Mouse (Mus musculus): ENCODE measurements around the gene Snx4.
"Not testable (repeated sequence)": the region's sequence is repeated elsewhere in the genome, so short reads cannot be mapped to it uniquely, and the experiment has no call there.

Snx4 gene

DNA sequence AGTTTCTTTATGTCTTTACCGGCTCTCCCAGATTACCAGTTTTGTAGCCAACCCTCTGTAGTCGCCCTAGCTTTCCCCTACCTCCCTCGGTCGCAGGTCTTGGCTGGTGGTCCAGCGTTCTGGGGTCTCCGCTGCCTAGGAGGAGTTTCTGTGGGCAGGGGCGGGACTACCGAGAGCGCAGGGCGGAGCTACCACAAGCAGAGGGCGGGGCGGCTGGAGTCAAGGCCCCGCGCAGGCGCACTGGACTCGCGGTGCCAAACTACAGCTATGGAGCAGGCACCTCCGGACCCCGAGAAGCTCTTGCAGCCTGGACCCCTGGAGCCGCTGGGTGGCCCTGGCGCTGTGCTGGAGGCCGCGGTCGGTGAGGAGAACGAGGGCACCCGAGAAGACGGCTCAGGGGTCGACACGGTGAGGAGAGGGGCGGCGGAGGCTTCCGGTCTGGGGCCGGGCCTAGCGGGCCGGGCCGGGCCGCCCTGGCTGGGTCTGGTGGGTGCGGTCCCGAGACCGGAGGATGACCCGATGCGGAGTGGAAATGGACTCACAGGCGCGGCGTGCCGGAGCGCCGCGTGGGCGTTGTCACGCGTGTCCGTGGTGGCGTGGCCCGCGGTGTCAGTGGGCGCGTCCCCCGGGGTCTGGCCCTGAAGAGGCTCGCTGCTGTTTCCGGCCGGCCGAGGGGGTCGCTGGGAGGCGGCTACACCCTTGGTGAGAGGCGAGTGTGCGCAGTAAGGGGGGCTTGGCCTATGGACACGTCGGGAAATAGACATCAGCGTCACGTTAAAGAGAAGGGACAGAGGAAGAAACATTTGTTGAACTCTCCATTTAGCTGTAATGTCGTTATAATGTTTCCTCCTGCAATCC is at the start of gene Snx4:
Snx4 (plus strand) TSS at position 249 of the 858 bp plus-strand sequence.
- peak; percentile 93 for DNase-seq (ENCODE audit: inconsistent ontology term)

DNA sequence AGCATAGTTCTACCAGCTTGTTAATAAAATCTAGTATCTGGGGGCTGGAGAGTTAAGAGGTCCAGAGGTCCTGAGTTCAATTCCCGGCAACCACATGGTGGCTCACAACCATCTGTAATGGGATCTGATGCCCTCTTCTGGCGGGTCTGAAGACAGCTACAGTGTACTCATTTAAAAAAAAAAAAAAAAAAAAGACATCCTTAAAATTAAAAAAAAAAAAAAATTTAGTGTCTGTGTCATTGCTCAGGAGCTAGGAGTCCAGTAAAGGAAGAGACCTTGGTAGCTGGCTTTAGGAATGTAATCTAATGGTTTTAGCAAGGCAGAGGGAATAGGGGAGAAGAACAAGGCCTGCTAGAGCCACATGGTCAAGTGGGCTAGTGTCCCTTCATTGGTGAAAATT is 40.4 kb upstream of the Snx4 start:
- no peak for DNase-seq (ENCODE audit: inconsistent ontology term)

DNA sequence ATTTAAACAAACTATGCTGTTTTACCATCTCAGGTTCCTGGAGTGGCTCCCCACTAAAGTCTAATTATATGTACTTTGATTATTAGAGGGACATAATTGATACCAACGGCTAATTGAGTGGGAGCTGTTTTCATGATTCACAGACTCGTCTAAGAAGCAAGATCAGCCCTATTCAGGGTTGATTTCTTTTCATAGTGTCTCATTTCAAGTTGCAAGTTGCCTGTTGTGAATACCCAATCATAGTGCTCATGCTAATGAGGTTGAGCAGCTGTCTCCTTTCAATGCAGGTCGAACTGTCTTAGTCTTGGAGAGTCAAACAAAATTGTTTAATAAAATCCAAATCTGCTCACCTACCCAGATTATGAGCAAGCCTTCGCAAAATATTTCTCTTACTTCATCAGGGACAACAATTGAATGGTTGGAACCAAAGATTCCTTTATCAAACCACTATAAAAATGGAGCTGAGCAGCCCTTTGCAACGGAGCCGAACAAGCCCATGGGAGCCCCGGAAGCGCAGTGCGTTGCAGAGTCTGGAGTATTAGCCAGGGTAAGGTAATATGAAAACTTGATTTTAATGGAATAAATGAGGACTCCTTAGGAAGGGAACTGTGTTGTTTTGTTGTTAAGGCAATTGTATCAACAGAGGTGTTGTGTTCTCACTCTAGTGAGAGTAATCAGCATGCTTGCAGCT is 34.8 kb upstream of the Snx4 start:
- DNase-seq (ENCODE audit: inconsistent ontology term) = no peak

DNA sequence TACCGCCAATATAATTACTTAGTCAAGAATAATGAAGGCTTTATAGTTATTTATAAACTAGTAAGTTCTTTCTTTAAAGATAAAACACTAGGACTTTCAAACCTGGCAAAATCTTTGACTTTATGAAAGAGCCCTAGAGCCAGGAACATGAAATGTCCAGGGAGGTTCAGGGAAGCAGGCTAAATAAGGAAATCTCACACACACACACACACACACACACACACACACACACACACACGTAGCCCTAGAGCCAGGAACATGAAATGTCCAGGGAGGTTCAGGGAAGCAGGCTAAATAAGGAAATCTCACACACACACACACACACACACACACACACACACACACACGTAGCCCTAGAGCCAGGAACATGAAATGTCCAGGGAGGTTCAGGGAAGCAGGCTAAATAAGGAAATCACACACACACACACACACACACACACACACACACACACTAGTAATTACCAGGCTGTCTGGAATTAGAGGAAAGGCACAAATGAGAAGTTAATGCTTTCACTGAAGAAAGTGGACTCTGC is 33.6 kb upstream of the Snx4 start:
- DNase-seq (ENCODE audit: inconsistent ontology term) = not testable (repeated sequence)

DNA sequence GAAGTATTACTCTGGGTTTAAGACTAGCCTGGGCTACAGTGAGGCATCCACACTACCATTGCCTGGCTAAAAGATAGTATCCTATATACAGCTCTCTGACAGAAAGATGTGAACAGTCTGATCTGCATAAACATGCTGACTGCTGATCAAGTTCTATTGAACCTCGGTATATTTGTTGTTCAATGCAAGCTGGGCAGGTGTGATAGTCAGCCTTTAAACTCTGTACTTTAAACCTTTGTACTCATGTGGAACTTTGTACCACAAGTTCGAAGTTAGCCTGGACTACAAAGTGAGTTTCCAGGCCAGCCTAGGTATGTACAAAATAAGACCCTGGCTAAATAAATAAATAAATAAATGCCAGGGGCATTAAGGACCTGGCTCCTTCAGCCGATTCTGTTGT is 28.8 kb upstream of the Snx4 start:
- no peak for DNase-seq (ENCODE audit: inconsistent ontology term)

DNA sequence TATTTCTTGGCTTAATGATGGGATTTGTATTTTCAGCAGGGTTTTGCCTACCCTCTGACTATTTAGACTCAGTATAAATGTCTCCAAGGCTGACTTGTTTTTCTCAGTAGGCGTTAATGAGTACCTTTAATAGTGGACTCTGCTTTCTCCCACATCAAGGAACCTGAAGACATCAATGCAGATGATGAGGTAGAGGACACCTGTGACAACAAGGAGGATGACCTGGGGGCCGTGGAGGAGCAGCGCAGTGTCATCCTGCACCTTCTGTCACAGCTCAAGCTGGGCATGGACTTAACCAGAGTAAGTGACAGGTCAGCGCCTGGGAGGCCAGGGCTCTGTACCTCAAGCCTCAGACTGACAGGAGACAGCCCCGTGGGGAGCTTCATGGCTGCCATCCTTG is 26.9 kb upstream of the Snx4 start:
- no peak for DNase-seq (ENCODE audit: inconsistent ontology term)

DNA sequence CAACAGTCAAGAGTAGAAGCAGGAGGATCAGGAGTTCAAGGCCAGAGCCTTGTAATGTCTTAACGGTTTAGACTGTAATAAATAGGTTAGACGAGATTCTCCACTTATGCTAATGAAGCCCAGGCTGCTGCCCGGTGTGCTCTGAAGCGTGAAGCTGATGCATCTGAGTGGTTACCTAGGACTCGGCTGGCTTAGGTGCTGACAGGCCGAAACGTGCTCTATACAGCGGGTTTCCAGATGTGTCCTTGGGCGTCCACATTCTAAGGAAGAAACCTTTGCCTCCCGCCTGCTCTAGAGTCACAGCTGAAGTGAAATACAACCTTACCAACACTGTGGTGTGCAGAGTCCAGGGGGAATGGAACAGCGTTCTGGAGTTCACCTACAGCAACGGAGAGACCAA is 17.1 kb upstream of the Snx4 start:
- no peak for DNase-seq (ENCODE audit: inconsistent ontology term)

DNA sequence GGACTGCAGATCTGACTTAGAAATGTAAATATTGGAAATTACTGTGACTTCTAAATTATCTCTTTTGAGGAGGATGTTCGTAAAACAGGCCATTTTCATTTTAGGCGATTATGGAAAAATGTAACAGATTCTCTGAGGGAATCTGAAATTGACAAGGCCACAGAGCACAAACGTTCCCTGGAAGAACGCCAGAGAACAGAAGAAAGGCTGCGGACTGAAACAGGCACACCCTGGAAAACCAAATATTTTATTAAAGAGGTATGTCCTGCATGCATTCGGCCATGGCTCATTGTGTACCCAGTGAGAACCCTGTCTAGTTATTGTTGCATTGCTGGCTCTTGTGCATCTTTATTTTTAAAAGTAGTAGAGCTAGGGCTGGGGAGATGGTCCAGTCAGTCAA is 15.1 kb upstream of the Snx4 start:
- no peak for DNase-seq (ENCODE audit: inconsistent ontology term)

DNA sequence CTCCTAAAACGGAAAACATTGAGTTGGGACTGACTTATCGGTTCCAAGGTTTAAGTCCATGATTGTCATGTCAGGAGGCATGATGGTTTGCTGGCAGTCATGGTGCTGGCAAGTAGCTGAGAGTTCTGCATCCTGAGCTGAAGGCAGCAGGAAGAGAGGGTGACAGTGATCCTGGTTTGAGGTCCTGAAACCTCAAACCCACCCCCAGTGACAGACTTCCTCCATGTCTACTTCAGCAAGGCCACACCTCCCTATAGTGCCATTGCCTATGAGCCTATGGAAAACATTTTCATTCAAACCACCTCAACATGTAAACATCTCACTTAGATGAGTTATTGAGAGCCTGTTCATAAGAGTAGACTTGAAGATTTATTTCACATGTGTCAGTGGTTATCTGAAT is 11.9 kb upstream of the Snx4 start:
- DNase-seq (ENCODE audit: inconsistent ontology term) = no peak

DNA sequence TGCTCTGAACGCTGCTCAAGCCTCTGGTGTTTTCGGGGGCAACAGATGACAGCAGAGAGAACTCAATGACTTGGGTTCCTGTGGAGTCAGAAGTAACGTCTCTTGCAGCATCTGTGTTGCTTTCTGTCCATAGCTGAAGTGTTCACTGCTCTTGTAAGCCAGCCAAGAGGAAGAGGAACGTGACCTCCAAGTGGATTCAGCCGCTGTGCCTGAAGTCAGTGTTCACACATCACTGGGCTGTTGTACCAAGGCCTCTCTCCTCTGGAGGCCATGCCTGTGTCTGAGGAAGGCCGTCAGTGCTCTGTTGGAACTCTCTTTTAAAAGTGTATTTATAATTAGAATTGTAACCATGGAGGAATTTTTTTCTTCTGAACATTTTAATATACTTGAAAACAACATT is 9.2 kb upstream of the Snx4 start:
- DNase-seq (ENCODE audit: inconsistent ontology term) = no peak

DNA sequence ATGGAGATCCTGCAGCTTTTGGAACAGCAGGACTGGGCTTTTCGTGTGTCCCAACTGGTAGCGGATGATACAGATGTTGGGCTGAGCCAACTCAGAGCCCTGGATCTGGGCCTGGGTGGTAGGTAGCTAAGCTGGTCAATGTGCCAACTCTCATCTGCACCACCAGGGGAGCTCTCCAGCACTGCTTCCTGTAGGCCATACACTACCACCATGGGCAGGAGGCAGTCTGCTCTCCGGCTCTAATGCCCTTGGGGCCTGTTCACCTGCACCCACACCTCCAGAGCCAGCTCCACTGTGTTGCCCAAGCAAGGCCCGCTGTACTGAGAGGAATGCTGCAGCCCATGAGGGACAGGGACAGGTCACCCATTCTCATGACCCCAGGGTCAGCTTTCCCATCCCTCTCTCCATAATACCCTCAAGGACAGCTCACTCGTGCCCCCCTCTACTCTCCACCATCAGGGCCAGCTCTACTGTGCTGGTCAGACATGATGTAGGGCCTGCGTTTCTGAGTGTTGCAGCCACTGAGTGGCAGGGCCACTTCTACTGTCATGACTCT is 7.0 kb upstream of the Snx4 start:
- DNase-seq (ENCODE audit: inconsistent ontology term) = no peak

DNA sequence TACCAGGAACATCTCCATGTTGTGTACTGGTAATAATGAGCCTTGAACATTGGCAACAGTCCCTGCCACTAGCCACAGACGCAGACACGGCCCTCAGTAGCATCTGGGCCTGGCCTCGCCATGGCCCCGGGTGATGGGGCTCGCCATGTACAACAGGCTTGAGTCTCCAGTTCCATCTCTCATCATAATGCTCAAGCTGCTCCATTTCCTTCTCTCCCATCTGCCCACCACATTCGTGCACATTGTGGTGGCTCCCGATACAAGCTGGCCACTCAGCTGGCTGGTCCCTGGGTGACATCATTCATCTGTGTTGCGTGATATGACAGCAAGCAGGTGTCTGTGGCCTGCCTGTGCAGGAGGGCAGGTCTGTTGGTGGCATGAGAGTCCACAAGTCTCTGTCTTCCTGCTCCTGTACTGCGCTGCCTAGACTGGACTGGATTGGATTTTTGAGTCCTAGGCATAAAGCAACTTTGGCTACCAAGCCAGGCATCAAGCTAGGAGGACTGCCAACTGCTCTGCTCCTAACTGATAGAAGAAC is 6.2 kb upstream of the Snx4 start:
- DNase-seq (ENCODE audit: inconsistent ontology term) = no peak

DNA sequence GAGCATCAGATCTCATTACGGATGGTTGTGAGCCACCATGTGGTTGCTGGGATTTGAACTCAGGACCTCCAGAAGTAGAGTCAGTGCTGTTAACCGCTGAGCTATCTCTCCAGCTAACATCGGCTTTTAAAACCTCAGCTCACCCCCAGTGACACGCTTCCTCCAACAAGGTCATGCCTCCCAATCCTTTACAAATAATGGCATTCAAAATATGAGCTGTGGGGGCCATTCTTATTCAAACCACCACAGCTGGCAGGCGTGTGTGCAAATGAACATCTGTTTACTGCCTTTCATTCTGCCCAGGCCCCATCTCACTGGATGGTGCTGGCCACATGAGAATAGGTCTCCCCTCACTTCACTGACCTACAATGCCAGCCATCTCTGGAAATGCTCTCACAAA is 4.7 kb upstream of the Snx4 start:
- no peak for DNase-seq (ENCODE audit: inconsistent ontology term)

DNA sequence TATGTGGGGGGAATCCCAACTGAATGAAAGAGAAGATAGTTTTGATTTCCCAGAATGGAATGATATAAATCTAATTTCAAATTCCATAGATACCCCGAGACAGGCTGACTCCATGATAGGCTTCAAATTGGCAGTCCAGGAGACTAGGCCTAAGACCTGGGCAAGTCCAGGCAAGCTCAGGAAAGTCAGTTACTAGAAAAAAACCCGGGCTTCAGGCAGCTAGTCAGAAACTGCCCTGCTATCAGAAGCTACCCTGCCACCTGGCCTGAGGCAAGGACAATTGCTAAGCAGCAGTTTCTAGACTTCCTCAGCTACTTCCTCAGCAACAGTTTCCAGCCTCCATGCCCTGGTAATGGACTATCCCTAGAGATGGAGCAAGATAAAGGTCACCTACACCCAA is 4.2 kb upstream of the Snx4 start:
- DNase-seq (ENCODE audit: inconsistent ontology term) = no peak

DNA sequence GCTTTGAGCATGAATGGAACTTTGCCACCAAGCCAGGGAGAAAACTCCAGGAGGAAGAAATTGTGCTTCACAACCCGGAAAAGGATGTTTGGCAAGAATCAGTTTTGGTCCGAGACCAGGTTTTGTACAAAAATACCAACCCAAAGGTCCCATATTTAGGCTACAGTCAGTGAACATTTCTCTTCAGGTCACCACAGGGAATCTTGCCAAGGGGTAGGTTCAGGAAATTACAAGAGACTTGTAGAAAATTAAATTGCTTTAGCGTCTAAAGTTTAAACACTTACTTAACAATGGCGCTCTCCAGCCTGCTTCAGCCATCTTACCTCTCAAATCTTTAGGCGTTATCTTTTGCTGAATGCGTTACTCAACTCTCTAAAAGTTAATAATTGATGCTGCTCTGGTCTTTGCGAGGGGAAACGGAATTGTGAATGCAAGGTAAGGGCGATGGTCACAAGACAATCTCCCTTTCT is 556 bp upstream of the Snx4 start:
- no peak for DNase-seq (ENCODE audit: inconsistent ontology term)

DNA sequence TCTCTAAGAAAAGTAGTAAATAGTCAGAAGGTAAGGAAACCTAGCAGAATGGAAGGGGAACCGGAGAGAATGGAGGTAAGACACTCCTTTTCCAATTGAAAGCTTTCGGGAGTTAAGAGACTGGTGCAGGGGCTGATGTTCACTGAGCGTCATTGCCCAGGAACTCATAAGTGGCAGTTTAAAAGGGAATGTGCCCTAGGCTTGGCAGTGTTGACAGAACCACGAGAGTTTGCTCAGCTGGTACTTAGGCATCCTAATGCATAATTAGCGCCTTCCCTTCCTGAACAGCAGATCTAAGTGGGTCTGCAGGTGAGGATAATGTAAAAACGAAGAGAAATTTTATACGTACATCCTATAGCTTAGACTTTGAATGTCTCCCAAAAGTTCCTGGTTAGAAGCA is 4.4 kb downstream of the Snx4 start:
- no peak for DNase-seq (ENCODE audit: inconsistent ontology term)

DNA sequence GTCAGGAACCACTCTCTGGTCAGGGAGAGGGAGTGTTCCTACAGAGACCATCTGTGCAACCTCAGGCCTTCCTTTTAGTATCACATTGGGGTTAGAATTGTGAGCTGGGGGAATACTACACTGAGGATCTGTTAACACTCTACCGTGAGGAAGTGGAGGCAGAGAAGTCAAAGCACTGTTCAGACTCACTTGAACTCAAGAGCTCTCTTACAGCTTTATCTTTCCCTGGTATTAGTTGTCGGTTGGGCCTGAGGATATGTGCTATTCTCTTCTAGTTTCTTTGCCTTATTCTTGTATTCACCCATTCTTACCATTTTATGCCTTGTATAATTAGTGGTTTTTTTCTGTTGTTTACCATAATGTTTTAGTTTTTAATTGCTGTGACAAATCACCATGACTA is 7.3 kb downstream of the Snx4 start:
- no peak for DNase-seq (ENCODE audit: inconsistent ontology term)

DNA sequence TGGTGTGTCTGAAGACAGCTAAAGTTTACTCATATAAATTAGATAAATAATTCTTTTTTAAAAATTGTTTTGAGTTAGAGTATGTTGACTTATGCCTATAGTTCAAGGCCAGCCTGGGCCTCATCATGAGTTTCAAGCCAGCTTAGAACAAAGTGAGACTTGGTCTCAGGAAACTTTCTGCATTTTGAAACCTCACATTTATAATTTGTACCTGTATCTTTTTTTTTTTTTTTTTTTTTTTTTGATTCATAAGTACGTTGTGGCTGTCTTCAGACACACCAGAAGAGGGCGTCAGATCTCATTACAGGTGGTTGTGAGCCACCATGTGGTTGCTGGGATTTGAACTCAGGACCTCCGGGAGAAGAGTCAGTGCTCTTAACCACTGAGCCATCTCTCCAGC is 8.6 kb downstream of the Snx4 start:
- no peak for DNase-seq (ENCODE audit: inconsistent ontology term)

DNA sequence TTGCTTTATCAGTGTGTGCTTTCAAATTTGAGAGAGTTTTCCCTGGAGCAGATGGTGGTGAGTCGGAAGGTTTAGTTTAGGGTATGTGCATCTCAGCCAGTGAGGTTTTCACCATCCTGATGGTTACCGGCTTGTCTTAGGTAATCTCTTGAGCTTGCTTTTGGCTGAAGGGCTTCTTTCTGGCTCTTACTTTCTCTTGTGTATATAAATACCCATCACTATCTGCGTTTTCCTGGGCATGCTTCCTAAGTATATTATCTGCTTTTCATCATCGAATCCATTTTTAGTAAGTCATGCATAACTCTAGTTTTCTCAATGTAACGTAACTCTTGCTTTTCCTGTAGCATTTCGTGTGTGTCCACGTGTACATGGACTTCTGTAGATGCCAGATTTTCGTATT is 9.6 kb downstream of the Snx4 start:
- DNase-seq (ENCODE audit: inconsistent ontology term) = no peak

DNA sequence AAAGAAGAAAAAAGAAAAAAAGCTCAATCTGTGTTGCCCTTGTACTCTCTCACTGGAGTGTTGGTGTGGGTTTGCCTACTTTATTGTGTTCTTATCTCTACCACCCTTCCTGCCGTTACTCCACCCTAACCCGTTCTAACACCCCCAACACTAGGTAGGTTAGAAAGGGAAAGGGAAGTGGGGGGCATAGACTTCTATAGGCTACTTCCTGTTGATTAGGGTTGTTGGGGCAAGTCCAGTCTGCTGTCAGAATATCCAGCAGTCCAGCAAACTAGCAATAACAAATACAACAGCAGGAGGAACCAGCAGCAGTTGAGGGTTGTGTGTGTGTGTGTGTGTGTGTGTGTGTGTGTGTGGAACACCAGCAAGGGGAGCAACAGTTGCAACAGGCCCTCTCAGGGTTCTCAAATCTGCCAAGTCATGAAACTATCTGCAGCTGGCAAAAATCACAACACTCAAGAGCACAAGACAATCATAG is 10.4 kb downstream of the Snx4 start:
- DNase-seq (ENCODE audit: inconsistent ontology term) = no peak

DNA sequence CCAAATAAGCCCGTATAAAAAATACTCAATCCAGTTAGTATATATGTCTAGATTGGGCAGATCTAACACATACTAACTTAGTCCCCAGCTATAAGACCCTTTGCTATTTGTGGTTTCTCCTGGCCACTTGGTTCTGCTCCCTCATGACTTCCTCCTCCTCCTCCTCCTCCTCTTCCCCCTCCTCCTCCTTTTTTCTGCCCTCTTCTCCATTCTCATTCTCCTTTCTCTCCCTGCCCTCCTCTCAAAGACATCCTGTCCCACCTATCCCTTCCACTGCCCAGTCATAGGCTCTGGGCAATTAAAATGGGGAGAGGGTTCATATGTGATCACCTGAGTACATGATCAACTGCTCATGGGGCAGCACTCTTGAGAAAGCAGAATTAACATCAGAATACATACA is 10.9 kb downstream of the Snx4 start:
- no peak for DNase-seq (ENCODE audit: inconsistent ontology term)

DNA sequence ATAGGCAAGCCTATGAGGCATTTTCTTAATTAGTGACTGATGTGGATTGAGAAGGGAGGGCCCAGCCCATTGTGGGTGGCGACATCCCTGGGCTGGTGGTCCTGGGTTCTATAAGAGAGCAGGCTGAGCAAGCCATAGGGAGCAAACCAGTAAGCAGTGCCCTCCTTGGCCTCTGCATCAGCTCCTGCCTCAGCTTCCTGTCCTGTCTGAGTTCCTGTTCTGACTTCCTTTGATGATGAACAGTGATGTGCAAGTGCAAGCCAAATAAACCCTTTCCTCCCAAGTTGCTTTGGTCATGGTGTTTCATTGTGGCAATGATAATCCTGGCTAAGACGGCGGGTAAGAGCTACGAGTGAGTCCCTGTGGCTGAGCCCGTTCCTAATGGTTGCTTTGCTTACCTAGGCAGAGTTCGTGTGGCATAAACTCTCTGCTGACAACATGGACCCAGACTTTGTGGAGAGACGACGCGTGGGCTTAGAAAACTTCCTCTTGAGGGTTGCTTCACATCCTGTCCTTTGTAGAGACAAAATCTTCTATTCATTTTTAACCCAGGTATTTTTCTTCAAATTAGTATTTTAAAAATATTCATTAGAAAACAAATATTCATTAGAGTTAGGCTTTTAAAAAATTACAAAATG is 16.5 kb downstream of the Snx4 start:
- DNase-seq (ENCODE audit: inconsistent ontology term) = no peak

Data from Muller cell, postnatal 12 days (primary cell).